Mouse (Mus musculus) left cerebral cortex, adult 11 months (tissue): ENCODE results near the gene Flnb.

Experiments used
- DNase-seq: peaks from one replicate; pipeline ENCODE4 v3.0.0; 2022; ENCODE audit warnings: low spot score

Flnb gene

DNA sequence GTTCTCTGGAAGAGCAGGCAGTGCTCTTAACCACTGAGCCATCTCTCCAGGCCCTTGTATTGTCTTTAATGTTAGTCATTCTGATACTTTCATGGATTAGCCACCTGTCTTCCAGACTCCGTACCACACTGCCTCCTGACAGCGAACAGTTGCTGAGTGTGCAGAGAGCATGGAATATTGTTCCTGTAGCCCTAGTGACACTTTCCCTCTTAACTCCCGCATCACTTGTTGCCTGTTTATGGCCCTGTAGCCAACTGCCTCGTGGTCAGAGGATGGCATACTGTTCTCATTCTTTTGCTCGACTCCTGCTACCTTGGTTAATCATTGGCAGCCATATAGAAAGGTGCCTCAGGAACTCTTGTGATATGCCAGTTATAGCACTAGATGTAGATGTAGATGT lies 45.4 kb downstream of the Flnb start:
- DNase-seq = no peak

DNA sequence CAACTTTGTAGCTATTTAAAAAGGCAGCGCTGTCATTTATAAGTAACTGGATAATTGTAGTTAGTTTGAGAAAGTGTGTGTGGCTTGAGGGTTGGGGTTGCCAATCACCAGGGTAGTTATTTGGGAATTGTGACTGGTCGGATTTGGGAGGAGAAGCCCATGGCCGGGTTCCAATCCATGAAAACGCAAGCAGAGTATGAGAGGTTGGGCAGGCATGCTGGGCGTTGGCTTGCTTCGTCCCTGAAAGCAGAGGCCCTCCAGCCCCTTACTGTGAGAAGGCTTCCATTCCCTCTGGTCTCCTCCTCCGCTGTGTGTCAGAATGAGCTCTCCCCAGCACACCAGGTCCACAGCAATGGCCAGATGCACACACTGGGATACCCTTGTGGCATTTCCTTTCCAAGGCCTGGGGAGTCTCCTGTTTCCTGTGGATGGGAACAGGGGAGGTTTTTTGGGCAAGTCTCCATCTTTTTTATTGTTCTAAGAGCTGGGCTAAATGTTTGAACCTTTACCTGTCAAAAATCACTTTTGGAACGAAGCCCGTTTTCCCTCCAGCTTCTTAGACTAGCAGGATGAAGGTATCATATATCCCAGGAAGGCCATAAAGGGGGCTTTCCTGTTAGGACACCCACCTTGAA lies 46.2 kb downstream of the Flnb start:
- no peak for DNase-seq

DNA sequence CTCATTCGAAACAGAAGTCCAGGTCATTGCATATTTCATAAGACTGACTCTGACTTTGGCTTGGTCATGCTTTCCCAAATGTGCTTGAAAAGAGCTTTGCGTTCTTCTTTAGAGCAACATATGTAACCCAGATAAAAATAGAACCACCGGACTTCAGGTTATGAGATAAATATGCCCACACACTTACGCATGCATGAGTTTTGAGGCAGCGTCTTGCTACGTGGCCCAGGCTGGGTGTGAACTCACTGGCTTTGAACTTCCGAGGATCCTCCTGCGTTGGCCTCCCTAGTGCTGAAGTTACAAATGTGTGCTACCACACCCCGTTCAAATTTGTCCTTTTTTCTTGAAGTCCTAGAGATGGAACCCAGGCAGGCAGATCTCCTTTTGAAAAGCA lies 46.7 kb downstream of the Flnb start:
- no peak for DNase-seq

DNA sequence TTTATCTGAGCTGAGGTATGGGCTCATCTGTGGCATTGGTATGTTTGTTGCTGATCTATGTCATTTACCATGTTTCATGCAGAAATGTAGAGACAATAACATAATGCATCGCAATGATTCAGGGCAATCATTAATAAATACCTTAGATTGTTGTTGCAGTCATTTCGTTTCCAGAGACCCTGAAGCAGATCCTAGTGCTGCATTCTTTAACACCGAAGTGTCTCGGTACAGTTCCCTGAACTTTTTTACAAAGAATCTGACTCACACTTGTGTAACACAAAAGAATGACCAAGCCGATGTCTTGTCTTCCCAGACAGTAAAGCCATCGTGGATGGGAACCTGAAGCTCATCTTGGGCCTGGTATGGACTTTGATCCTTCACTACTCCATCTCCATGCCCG lies 49.5 kb downstream of the Flnb start:
- DNase-seq = no peak

DNA sequence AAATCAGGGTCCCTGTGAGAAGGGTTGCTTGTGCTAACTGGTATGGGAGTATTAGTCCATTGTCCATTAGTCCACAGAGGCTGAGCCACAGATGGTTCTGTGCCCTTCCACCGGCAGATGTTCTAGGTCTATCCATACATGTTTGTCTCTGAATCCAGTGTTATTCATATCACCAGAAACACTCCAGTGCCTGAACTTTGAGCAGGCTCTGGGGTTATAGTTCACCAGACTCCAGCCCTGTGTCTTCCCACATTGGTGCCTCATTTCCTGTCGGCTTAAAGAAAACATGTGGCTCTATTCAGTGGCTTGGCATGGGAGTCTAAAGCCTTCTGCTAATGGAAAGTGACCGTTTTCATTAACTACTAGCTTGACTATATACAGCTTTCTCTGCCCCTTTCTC lies 50.1 kb downstream of the Flnb start:
- DNase-seq = no peak

DNA sequence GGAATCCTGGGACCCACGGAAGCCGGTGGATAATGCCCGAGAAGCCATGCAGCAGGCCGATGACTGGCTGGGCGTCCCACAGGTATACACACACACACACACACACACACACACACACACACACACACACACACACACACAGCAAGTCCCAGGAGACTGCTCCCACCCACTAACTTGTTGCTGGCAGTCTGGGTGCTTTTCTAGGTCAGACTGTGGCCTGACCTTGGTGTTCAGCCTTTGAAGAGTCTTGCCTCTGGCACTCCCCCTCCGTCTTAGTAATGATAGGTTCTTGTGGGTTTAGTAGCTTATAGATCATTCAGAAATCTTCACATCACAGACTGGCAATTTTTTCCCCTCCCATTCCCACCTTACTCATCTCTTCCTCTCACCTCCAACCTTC lies 52.0 kb downstream of the Flnb start:
- no peak for DNase-seq

DNA sequence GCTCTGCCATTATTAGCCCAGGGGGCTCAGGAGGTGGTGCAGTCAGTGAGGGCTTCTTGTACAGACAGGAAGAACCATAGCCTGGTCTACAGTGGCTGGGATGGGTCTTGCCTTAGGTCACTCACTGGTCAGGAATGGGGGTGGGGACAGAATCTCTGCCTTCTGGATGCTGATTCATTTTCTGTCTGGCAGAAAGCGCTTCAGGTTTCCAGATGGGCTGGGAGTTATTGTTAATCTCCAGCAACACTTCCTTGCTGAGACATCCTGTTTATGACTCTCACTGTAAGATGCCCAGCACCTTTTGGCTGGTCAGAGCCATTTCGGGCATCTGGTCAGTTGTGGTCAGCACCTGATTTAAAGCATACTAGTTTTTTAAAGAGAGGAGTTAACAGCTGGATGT lies 55.8 kb downstream of the Flnb start:
- DNase-seq = no peak

DNA sequence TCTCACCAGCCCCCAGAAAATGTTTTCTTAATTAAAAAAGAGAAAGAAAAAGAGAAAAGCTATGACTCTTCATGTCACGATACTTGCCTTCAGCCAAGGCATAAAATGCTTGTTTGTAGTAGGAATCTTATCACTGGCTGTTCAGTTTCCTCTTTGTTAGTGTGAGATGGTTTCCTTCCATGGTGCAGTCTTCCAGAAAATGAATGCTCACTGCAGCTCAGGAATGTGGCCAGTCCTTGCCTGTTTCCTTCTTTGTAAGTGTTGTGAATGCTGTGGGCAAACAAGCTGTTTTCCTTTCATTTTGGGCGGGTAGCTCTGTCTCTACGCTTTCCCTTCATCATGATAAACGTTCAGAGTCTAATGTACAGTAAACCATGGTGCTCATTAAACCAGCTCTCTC lies 56.7 kb downstream of the Flnb start:
- no peak for DNase-seq

DNA sequence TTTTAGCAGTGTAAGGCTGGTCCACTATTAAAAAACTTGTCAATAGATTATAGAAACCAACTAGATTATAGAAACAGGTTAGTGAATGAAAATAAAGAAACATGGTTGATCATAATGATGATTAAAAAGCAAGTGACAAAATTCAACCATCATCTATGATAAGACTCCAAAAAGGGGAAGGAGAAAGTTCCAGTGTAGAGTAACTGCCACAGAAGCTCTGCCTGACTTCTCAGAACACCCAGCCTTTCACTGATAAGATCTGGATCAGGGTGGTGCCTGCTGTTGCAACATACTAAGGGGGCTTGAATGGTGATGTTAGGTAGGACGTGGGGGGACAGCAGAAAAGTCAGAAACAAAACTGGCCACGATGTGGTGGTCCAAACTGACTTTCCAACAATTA lies 60.2 kb downstream of the Flnb start:
- no peak for DNase-seq

DNA sequence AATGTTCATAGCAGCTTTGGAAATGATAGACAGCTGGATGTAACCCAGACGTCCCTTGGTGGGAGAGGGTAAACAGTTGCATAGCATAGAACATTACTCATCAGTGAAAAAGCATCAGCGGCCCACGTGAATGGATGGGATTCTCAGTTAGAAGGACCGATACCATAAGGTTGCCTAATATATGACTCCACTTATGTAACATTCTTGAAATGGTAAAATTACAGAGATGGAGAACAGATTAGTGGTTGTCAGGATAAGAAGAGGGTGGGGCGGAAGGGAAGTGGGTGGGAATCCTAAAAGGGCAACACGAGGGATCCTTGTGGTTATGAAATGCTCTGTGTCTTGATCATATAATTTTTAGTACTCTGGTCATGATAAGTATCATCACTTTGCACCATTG lies 62.6 kb downstream of the Flnb start:
- DNase-seq = no peak

DNA sequence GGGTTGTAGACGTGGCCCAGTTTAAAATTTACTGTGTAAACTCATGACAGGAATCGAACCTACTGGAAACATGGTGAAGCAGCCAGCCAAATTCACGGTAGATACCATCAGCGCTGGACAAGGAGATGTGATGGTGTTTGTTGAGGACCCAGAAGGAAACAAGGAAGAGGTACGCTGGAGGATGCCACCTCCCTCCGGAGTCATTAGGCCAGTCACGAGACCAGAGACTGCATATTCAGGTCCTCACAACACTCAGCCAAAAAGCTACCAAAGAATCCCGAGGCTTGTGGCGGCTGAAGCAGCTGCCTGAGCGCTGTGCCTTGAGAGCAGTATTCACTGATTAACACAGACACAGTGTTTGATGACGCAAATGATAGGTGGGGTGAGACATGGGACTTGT lies 63.8 kb downstream of the Flnb start:
- no peak for DNase-seq

DNA sequence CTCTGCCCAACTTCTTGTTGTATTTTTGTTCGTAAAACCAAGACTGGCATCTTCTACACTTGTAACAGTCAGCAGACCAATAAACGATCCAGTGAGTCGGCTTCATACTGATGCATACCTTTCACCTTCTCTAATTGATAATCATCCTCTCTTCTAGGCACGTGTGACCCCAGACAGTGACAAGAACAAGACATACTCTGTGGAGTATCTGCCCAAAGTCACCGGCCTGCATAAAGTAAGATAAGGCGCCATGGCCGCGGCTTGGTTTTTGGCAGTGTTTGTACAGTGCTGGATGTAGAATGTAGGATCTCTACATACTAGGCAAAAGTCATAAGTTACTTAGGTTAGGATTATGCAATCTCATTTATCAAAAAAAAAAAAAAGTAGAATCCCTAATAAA lies 64.3 kb downstream of the Flnb start:
- DNase-seq = no peak

DNA sequence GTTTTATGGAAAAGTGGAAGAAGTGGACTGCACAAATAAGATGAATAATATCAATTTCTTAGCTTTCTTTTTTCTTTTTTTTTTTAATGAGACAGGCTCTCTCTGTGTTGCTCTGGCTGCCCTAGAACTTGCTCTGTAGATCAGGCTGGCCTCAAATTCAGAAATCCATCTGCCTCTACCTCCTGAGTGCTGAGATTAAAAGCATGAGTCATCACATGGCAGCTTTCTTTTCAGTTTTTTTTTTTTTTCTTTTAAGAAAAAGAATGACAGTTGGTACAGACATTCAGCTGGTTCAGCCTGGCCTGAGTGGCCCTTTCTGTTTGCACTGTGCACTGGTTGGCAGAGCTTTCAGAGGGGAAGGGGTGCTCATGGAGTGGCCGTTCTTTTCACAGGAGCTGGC lies 66.4 kb downstream of the Flnb start:
- no peak for DNase-seq

DNA sequence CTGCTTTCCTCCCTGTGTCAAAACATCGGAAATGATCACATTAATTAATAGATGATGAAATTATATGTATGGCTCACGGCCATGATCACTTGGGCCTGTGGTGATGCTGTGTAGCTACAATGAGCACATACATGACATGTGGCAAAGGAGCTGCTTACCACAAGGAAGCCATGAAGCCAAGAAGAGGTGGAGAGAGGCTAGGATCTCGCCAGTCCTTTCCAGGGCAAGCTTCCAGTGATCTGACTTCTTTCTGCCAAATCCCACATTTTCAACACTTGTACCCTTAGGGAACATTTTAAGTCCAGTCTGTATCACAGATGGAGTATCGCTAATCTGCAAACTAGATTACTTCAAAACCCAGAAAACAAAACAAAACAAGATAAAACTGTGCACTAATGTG lies 67.1 kb downstream of the Flnb start:
- no peak for DNase-seq

DNA sequence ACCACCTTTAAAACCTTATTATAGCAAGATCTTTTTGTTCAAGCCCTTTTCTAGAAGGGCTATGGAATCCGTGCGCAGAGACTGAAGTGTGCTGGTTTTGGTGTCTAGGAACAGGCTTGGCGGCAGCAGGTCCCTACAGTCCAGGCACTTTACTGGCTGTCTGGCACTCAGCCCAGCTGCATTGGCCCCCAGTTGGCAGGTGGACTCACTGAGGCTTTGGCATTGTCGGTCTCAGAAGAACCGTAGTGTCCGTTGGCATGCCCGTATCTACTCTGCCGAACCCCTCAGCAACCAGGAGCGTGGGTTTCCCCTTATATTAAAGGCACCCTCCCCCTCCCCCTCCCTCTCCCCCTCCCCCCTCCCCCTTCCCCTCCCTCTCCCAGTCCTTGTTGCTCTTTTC lies 67.8 kb downstream of the Flnb start:
- no peak for DNase-seq

DNA sequence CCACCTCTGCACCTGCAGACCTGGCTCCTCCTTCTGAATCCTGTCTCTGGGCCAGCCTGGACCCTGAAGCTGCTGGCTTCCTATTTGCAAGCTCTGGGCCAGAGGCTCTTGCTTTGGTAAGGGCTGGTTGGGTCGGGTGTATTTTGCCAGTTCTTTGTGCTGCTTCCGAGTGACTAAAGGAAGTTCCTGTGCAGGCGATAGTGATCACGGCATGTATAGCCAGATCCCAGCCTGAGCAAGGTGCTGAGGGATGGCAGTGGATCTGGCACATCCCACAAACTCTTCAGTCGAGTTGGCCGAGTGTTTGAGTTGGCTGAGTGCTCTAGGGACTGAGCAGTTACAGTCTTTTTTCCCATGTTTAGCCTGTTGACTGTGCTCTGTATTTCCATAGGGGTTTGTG lies 68.3 kb downstream of the Flnb start:
- DNase-seq = no peak

DNA sequence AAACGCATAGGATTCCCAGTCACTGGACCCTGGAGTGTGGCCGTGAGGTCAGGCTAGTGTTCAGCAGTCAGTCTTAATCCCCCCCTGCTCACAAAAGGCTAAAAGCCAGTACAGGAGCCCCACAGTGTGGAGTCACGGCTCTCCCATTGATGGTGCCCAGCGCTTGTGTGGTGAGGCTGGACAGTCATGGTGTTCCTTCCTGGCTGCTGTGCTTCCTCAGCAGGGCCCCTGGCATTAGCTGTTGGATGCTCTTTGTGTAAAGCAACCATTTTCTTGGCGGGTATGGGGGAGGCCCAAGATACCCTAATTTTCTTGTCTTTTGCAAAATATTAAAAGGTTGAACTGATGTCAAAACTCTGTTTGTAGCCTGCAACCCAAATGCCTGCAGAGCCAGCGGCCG lies 69.4 kb downstream of the Flnb start:
- no peak for DNase-seq

DNA sequence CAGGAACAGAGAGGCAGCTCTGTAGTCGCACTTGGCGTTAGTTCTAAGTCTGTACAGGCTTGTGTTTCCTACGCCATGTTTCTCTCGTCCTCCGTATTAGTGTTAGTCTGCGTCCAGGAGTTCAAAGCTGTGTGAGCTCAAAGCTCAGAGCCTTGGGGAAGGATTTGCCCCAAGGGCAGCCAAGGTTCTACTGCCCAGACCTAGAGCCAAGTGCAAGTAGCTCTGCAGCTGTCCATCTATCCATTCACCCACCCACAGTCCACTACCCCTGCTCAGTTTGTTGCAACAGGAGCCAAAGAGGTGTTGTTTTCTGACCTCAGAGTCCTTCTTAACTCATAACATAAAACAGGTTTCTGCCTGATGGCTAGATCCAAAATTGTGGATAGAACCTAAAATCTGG lies 70.5 kb downstream of the Flnb start:
- DNase-seq = no peak

DNA sequence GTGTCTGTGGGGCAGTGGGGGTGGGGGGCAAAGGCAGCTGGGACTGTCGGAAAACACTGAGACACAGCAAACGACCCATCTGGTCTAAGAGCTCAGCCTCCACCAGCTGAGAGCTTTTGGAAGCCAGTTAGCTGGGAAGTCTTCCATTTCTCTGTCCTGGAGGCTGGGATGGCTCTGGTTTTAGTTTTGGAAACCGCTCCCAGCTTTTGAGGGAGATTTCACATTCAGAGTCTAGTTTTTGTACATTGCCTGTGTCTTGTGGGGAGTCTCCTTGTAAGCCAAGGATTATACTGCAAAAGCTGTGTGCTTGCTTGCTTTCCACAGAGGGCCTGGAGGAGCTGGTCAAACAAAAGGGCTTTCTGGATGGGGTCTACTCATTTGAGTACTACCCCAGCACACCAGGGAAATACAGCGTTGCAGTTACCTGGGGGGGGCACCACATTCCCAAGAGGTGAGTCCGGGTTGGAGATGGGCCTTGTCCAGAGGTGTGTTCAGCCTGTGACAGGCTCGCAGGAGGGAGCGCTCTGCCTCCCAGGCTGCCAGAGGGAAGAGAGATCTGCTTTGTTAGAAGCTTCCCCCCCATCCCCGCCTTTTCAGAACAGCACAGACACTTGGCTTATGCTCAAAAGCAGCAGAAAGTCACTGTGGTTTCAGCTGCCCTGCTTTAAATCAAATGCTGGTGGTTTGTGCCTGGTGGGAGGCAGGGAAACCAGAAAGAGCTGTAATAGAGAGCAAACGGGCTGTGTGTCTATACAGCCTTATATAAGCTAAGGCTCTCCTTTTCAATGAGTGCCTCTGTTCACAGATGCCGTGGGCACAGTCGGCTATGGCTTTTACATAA lies 71.3 kb downstream of the Flnb start:
- DNase-seq = peak; percentile 61

DNA sequence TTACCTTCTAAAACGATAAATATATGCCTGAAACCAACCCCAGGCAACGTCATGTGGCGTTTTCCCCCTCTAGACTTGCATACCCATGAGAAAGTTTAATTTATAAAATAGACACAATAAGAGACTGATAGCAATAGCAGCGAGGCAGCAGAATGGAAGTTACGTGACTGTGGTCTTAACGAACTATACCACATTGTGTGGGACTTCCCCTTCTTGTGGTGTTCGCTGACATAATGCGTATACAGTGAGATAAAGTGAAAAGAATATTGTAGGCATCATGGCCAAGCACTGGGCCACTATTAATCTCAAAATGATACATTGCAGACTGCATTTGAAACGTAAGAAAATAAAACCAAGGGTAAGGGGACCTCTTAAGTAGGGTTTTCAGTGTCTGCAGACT lies 72.1 kb downstream of the Flnb start:
- DNase-seq = no peak

DNA sequence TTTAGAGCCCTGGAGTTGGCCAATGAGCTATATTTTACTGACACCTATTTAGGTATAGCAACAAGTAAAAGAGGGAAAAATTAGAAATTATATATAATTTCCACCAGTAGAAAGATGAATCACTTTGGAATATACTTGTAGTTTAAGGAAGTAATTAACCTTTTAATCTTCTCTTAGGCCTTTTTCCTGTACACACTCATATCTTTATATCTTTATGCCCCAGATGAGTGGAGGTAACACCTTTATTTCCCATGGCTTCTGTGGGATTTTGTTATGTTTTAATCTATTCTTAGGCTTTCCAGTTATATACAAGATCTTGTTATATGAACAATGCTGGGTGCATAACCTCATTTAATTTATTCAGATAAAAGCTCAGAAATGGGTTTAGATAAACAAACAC lies 73.6 kb downstream of the Flnb start:
- DNase-seq = no peak

DNA sequence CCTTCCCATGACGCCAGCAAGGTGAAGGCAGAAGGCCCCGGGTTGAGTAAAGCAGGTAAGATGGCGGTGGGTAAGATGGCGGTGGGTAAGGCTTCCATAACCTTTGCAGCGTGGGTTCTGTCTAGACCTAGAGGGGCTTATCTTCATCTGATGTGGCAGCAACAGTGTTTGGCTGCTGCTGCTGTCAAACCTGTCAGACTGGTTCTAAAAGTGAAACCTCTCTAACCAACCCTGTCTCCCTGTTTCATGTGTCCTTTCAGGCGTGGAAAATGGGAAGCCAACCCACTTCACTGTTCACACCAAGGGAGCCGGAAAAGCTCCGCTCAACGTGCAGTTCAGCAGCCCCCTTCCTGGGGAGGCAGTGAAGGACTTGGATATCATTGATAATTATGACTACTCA lies 78.4 kb downstream of the Flnb start:
- DNase-seq = no peak

DNA sequence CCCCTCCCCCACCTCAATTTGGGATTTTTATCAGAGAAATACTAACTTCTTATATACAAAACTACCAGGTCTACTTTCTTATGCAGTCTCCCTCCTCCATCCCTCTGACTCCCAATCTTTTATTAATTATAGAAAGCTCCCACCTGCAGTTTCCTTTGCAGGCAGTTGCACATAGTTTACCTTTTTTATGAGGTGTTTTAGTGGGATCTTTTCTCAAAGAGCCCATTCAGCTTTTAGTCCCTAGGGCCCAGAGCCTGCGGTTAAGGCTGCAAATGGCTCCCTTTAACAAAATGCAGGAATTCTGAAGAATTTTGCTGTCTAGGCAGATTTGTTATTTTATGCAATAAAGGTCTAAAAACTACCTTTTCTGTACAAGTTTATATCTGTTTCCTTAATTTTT lies 78.9 kb downstream of the Flnb start:
- DNase-seq = no peak

DNA sequence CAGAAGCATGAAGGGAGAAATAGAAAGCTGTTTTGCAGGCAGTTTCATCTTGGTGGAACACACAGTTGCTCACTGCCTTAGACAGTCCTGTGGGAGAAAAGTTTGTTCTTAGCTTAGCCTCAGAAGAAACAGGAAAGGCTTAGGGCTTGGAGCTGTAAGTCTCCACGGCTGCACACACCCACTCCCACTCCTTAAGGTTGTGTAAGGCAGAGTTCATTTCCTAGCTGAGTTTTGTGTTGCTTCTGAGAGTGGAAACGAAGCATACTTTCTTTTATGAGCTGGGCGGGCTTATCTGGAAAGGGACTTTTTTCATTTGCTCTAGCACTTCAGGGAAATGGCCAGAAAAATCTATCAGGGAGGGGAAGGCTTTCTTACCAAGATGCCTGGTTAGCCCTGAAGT lies 82.2 kb downstream of the Flnb start:
- no peak for DNase-seq
